Mouse (Mus musculus): Measurements from ENCODE around the gene Cfap99.

Gene Cfap99

GRCm38 (mm10) chr5:34278058-34278457 is 10.3 kb upstream of the Cfap99 start:
- no peak for DNase-seq (ENCODE audit: low read depth)

GRCm38 (mm10) chr5:34279214-34279613 is 9.2 kb upstream of the Cfap99 start:
- DNase-seq (ENCODE audit: low read depth) = no peak

GRCm38 (mm10) chr5:34280976-34281375 is 7.4 kb upstream of the Cfap99 start:
- DNase-seq (ENCODE audit: low read depth) = no peak

GRCm38 (mm10) chr5:34283355-34283754 is 5.0 kb upstream of the Cfap99 start:
- no peak for DNase-seq (ENCODE audit: low read depth)

GRCm38 (mm10) chr5:34284156-34284750 is 4.1 kb upstream of the Cfap99 start:
- no peak for DNase-seq (ENCODE audit: low read depth)

- no peak for DNase-seq (ENCODE audit: low read depth)
Measured at GRCm38 (mm10) chr5:34285285-34285684, 3.1 kb upstream of the Cfap99 start.

GRCm38 (mm10) chr5:34286516-34286915 is 1.9 kb upstream of the Cfap99 start:
- DNase-seq (ENCODE audit: low read depth) = no peak

GRCm38 (mm10) chr5:34287001-34287837 is 1.2 kb upstream of the Cfap99 start:
- DNase-seq (ENCODE audit: low read depth) = no peak

GRCm38 (mm10) chr5:34287838-34288145 is 608 bp upstream of the Cfap99 start:
- no peak for DNase-seq (ENCODE audit: low read depth)

- DNase-seq (ENCODE audit: low read depth) = no peak
Measured at GRCm38 (mm10) chr5:34289286-34289685, 886 bp downstream of the Cfap99 start.

GRCm38 (mm10) chr5:34293363-34293762 is 5.0 kb downstream of the Cfap99 start:
- peak; percentile 16 for DNase-seq (ENCODE audit: low read depth)

- DNase-seq (ENCODE audit: low read depth) = no peak
Measured at GRCm38 (mm10) chr5:34294696-34295095, 6.3 kb downstream of the Cfap99 start.

- DNase-seq (ENCODE audit: low read depth) = no peak
Measured at GRCm38 (mm10) chr5:34295141-34295540, 6.7 kb downstream of the Cfap99 start.

- DNase-seq (ENCODE audit: low read depth) = no peak
Measured at GRCm38 (mm10) chr5:34298061-34298460, 9.7 kb downstream of the Cfap99 start.

GRCm38 (mm10) chr5:34298937-34299535 is 10.6 kb downstream of the Cfap99 start:
- no peak for DNase-seq (ENCODE audit: low read depth)

GRCm38 (mm10) chr5:34302377-34302776 is 14.0 kb downstream of the Cfap99 start:
- DNase-seq (ENCODE audit: low read depth) = no peak

GRCm38 (mm10) chr5:34309016-34309415 is 20.6 kb downstream of the Cfap99 start:
- DNase-seq (ENCODE audit: low read depth) = no peak

- no peak for DNase-seq (ENCODE audit: low read depth)
Measured at GRCm38 (mm10) chr5:34319491-34320034, 31.2 kb downstream of the Cfap99 start.

- no peak for DNase-seq (ENCODE audit: low read depth)
Measured at GRCm38 (mm10) chr5:34321236-34321635, 32.8 kb downstream of the Cfap99 start.

GRCm38 (mm10) chr5:34325286-34325685 is 36.9 kb downstream of the Cfap99 start:
- no peak for DNase-seq (ENCODE audit: low read depth)

- no peak for DNase-seq (ENCODE audit: low read depth)
Measured at GRCm38 (mm10) chr5:34326249-34326691, 37.9 kb downstream of the Cfap99 start.

- DNase-seq (ENCODE audit: low read depth) = no peak
Measured at GRCm38 (mm10) chr5:34326875-34327576, 38.6 kb downstream of the Cfap99 start.

Measured in naive thymus-derived CD4-positive, alpha-beta T cell, adult 2 months (primary cell).